Comparison of ENCODE assay signal across 18 mouse cellular contexts in genomic region chr16:18176758-18177157, GRCm38 (mm10). TPM values are rescaled to one million over a fixed set of nuclear protein-coding genes. Genes with fewer than 3 reads are reported as not detected.
DNase-seq lines count a peak whose midpoint lies in the region; ATAC-seq and TF ChIP-seq lines count a peak whose summit lies in the region.
"Had no signal": no experiment of that assay in that cellular context is flagged by ENCODE, and none has a peak within 500 bp of the region (broad histone marks: within the 10 kb centered on the region; RNA-seq: fewer than 3 reads in every experiment).

No protein-coding gene starts in this region.

- H3K27ac ChIP-seq in lung, postnatal 0 days (ENCODE audit: low read length): no peak overlapping the region
- H3K27ac ChIP-seq in limb, embryonic 10.5 days: peak overlapping the region; percentile 69; the same call in 1 of the 2 replicates
- H3K27ac ChIP-seq in stomach, embryonic 15.5 days: peak overlapping the region; percentile 68; the same call in 1 of the 2 replicates

- H3K4me2 ChIP-seq in lung, postnatal 0 days (replicated peaks; ENCODE audit: low read depth, low read length): no peak overlapping the region
- H3K4me2 ChIP-seq in stomach, embryonic 15.5 days: no peak overlapping the region
- H3K4me2 ChIP-seq: heart, embryonic 11.5 days had no signal

- WGBS in lung, postnatal 0 days: 73% methylated on average over 4 of the region's 4 CpGs
- 89% methylated on average over 4 of the region's 4 CpGs for WGBS in limb, embryonic 10.5 days
- WGBS in stomach, embryonic 15.5 days: 66% methylated on average over 4 of the region's 4 CpGs

- intact Hi-C loops in gastrocnemius, postnatal 36 days (cut with DNase I): loop anchor here (2.0 kb wide), 1 partner anchor 34 kb away; no protein-coding TSS in a partner anchor

- no peak overlapping the region for H3K9ac ChIP-seq in lung, postnatal 0 days (replicated peaks; ENCODE audit: low read depth)
- no peak overlapping the region for H3K9ac ChIP-seq in stomach, embryonic 15.5 days

- no peak for ATAC-seq in lung, postnatal 0 days
- no peak for ATAC-seq in stomach, embryonic 15.5 days (ENCODE audit: insufficient read depth, low FRiP score, low read depth)
- ATAC-seq: forebrain, embryonic 14.5 days; hindbrain, embryonic 16.5 days had no signal

- peak; percentile 49 to 67 for DNase-seq in gastrocnemius, adult 8-10 months (ENCODE audit: low spot score in 2 of 2)
- no peak for DNase-seq in gastrocnemius, postnatal 36 days
- no peak for DNase-seq in lung, postnatal 0 days (ENCODE audit: low spot score)
- DNase-seq in lung, postnatal 14 days: no peak
- no peak for DNase-seq in limb, embryonic 10.5 days (ENCODE audit: low spot score)
- no peak for DNase-seq in layer of hippocampus, postnatal 36 days
- no peak for DNase-seq in layer of hippocampus, adult 9-11 months
- DNase-seq: thymus, postnatal 25 days had no signal

- no peaks in the 10 kb centered on the region for H3K4me1 ChIP-seq in lung, postnatal 0 days (ENCODE audit: insufficient read depth, low read depth, low read length)
- peaks cover 51% of the 10 kb centered on the region for H3K4me1 ChIP-seq in limb, embryonic 10.5 days
- H3K4me1 ChIP-seq in stomach, embryonic 15.5 days: peaks cover 46% of the 10 kb centered on the region

- no peaks in the 10 kb centered on the region for H3K27me3 ChIP-seq in lung, postnatal 0 days (replicated peaks; ENCODE audit: insufficient read depth, low read length)
- peaks cover 61% of the 10 kb centered on the region for H3K27me3 ChIP-seq in limb, embryonic 10.5 days (ENCODE audit: low read depth, poor library complexity, severe bottlenecking)
- H3K27me3 ChIP-seq in stomach, embryonic 15.5 days (replicated peaks): no peaks in the 10 kb centered on the region

- TF ChIP-seq CTCF in lung, postnatal 0 days (IDR thresholded peaks at IDR 0.05): peak; percentile 42; the same call in 1 of the 2 replicates

- no peaks in the 10 kb centered on the region for H3K9me3 ChIP-seq in lung, postnatal 0 days (ENCODE audit: low read length)
- H3K9me3 ChIP-seq in limb, embryonic 10.5 days (replicated peaks): no peaks in the 10 kb centered on the region
- H3K9me3 ChIP-seq in stomach, embryonic 15.5 days: no peaks in the 10 kb centered on the region
- H3K9me3 ChIP-seq: megakaryocyte, embryonic 14.5 days had no signal

- H3K36me3 ChIP-seq in lung, postnatal 0 days (ENCODE audit: insufficient read depth, low read length): no peaks in the 10 kb centered on the region
- no peaks in the 10 kb centered on the region for H3K36me3 ChIP-seq in limb, embryonic 10.5 days
- H3K36me3 ChIP-seq in stomach, embryonic 15.5 days: no peaks in the 10 kb centered on the region

- TF ChIP-seq EP300 in lung, postnatal 0 days (IDR thresholded peaks at IDR 0.05): no peak

- no peak overlapping the region for H3K4me3 ChIP-seq in lung, postnatal 0 days (ENCODE audit: low read depth, low read length)
- H3K4me3 ChIP-seq in limb, embryonic 10.5 days: no peak overlapping the region
- H3K4me3 ChIP-seq in stomach, embryonic 15.5 days (replicated peaks): no peak overlapping the region

RNA-seq across cellular contexts. Expression of gene Ccdc188, which starts 40.9 kb away (rescaled TPM):
- not detected for total RNA-seq in gastrocnemius, adult 8-10 months (2022)
- not detected for total RNA-seq in gastrocnemius, postnatal 36 days (2021)
- polyA plus RNA-seq in lung, postnatal 0 days (2015; fragmentation: Nextera tagmentation; extraction: Ambion mirVana): not detected in 2 replicates
- not detected in 2 replicates for polyA plus RNA-seq in limb, embryonic 10.5 days (2016; fragmentation: Nextera tagmentation; extraction: Ambion mirVana)
- polyA plus RNA-seq in stomach, embryonic 15.5 days (2015; fragmentation: Nextera tagmentation; extraction: Ambion mirVana): not detected in 2 replicates
- not detected for total RNA-seq in layer of hippocampus, postnatal 36 days (2021)
- total RNA-seq: adrenal gland, postnatal 36 days; ES-E14; left cerebral cortex, postnatal 14 days had no signal
- polyA plus RNA-seq: cortical plate, adult 2 months; heart, embryonic 11.5 days; hindbrain, embryonic 16.5 days; neural tube, embryonic 11.5 days had no signal

RNA-seq across cellular contexts. Expression of gene Rtn4r, which starts 49.3 kb away (rescaled TPM):
- under 1 TPM in 1 of 4 experiments, not detected in 3; 0.15 TPM for total RNA-seq in gastrocnemius, adult 8-10 months (2022)
- total RNA-seq in gastrocnemius, postnatal 36 days (2021): under 1 TPM in 1 of 2 experiments, not detected in 1; 0.17 TPM
- polyA plus RNA-seq in lung, postnatal 0 days (2015; fragmentation: Nextera tagmentation; extraction: Ambion mirVana): 0.17 and 0.23 TPM in 2 replicates
- polyA plus RNA-seq in limb, embryonic 10.5 days (2016; fragmentation: Nextera tagmentation; extraction: Ambion mirVana): 1.3 and 3.8 TPM in 2 replicates
- polyA plus RNA-seq in stomach, embryonic 15.5 days (2015; fragmentation: Nextera tagmentation; extraction: Ambion mirVana): 3.0 and 4.3 TPM in 2 replicates
- total RNA-seq in layer of hippocampus, postnatal 36 days (2021): 100 to 1,000 TPM in 1 of 2 experiments, 10 to 100 TPM in 1; 96.1 to 105 TPM

RNA-seq across cellular contexts. Expression of gene Zdhhc8, which starts 58.2 kb away (rescaled TPM):
- 10 to 100 TPM; 22.8 to 29.6 (median 26.2) TPM for total RNA-seq in gastrocnemius, adult 8-10 months (2022)
- 10 to 100 TPM; 23.1 to 23.4 TPM for total RNA-seq in gastrocnemius, postnatal 36 days (2021)
- polyA plus RNA-seq in lung, postnatal 0 days (2015; fragmentation: Nextera tagmentation; extraction: Ambion mirVana): 12.9 and 13.9 TPM in 2 replicates
- polyA plus RNA-seq in limb, embryonic 10.5 days (2016; fragmentation: Nextera tagmentation; extraction: Ambion mirVana): 14.1 and 16.7 TPM in 2 replicates
- polyA plus RNA-seq in stomach, embryonic 15.5 days (2015; fragmentation: Nextera tagmentation; extraction: Ambion mirVana): 15.2 and 15.7 TPM in 2 replicates
- total RNA-seq in layer of hippocampus, postnatal 36 days (2021): 10 to 100 TPM; 68.5 to 70.0 TPM

Comparison
In these comparisons a context has a peak if more than half of its experiments do, and no peak if none do; other contexts are left out.
1. DNase-seq: peak in gastrocnemius, adult 8-10 months (2 of 2); none in gastrocnemius, postnatal 36 days (0 of 2), lung, postnatal 0 days (single experiment), lung, postnatal 14 days (single experiment), limb, embryonic 10.5 days (single experiment), layer of hippocampus, postnatal 36 days (0 of 2) and layer of hippocampus, adult 9-11 months (single experiment).
2. RNA of gene Rtn4r, which starts 49.3 kb away (total RNA-seq): 96.1 to 105 TPM in layer of hippocampus, postnatal 36 days; 0.17 TPM in gastrocnemius, postnatal 36 days and 0.15 TPM in gastrocnemius, adult 8-10 months; every median in the first group is over 10 times any median in the second.